Mouse (Mus musculus): ENCODE measurements around the gene Lrfn4.

GRCm38 (mm10) chr19:4623419-4623818 lies 8.0 kb upstream of the Lrfn4 start:
- no peak for TF ChIP-seq POLR2A (IDR thresholded peaks at IDR 0.05; ENCODE audit: insufficient read depth, low read length)
- TF ChIP-seq EP300 (IDR thresholded peaks at IDR 0.05; ENCODE audit: insufficient read depth, low read depth, low read length), result no peak
- TF ChIP-seq CTCF (IDR thresholded peaks at IDR 0.05; ENCODE audit: low read depth, low read length), result no peak
